Mouse (Mus musculus) heart, adult 2 months (tissue): ENCODE results near the gene Thap11.

ENCODE experiments used
- CTCF ChIP-seq: fragments of 200-600 bp; IDR thresholded peaks from 2 replicates; pipeline ENCODE4 v1.8.1; 2022; ENCODE audit warnings: antibody characterized with exemption, mild to moderate bottlenecking, moderate library complexity
- POLR2A ChIP-seq: fragments of 200-500 bp; IDR thresholded peaks from 2 replicates; pipeline ENCODE4 v1.6.1; 2011; ENCODE audit warnings: mild to moderate bottlenecking, low read depth, low read length, control low read depth; ENCODE audit not compliant: insufficient read depth

- TF ChIP-seq CTCF (no peak), POLR2A (no peak)
These were observed 47.2 kb upstream of the Thap11 start for GRCm38 (mm10) chr8:105807766-105808165.
